Mouse (Mus musculus) embryonic facial prominence, embryonic 13.5 days (tissue): ENCODE measurements around the gene Scarb1. TPM values are rescaled to one million over a fixed set of nuclear protein-coding genes. Genes with fewer than 3 reads are reported as not detected.

Experiments used
- ATAC-seq: fragments of 200-750 bp; cut with Nextera tagmentation; 2 replicates; pipeline ENCODE4 v1.8.0; 2017; ENCODE audit warnings: low read depth; ENCODE audit not compliant: insufficient number of reproducible peaks, insufficient read depth, low FRiP score, low TSS enrichment
- H3K27ac ChIP-seq: fragments of 300-500 bp; sonication (generic); 2 replicates; pipeline ENCODE4 v1.5.1; 2015; ENCODE audit warnings: moderate library complexity, mild to moderate bottlenecking, inconsistent platforms
- H3K27me3 ChIP-seq: fragments of 300-500 bp; sonication (generic); 2 replicates; pipeline ENCODE4 v1.6.1; 2015; ENCODE audit warnings: mild to moderate bottlenecking, inconsistent platforms
- H3K36me3 ChIP-seq: fragments of 300-500 bp; sonication (generic); 2 replicates; pipeline ENCODE4 v1.6.1; 2015; ENCODE audit warnings: mild to moderate bottlenecking, inconsistent platforms
- H3K4me1 ChIP-seq: fragments of 300-500 bp; sonication (generic); 2 replicates; pipeline ENCODE4 v1.6.1; 2015; ENCODE audit warnings: inconsistent platforms
- H3K4me2 ChIP-seq: fragments of 300-500 bp; sonication (generic); 2 replicates; pipeline ENCODE4 v1.6.1; 2015; ENCODE audit warnings: moderate library complexity, mild to moderate bottlenecking, inconsistent platforms
- H3K4me3 ChIP-seq: fragments of 300-500 bp; sonication (generic); 2 replicates; pipeline ENCODE4 v1.5.1; 2015; ENCODE audit warnings: mild to moderate bottlenecking, inconsistent platforms
- H3K9ac ChIP-seq: fragments of 300-500 bp; sonication (generic); 2 replicates; pipeline ENCODE4 v1.6.1; 2015; ENCODE audit warnings: mild to moderate bottlenecking, inconsistent platforms
- H3K9me3 ChIP-seq: fragments of 300-500 bp; sonication (generic); 2 replicates; pipeline ENCODE4 v1.6.1; 2016; ENCODE audit warnings: inconsistent platforms
- WGBS: fragments of 180-500 bp; shearing (Covaris S2); methylation state at CpG from one replicate; pipeline ENCODE4 v1.1.7; 2015; ENCODE audit warnings: mixed read lengths; 5-methylcytosine and 5-hydroxymethylcytosine counted together
- polyA plus RNA-seq: library from polyadenylated mRNA; unstranded; fragments of >200 nt; fragmentation: Nextera tagmentation; extraction: Ambion mirVana; gene quantifications from 2 replicates; pipeline ENCODE4 v1.2.1, GENCODE M21; 2015

Scarb1 gene
- polyA plus RNA-seq, 1 experiment from 2014 or later: 55.6 TPM

GRCm38 (mm10) chr5:125327596-125328385 is 13.1 kb downstream of the Scarb1 start:
- H3K36me3 ChIP-seq: no peaks in the 10 kb centered on the region
- peak overlapping the region; percentile 53 for H3K4me2 ChIP-seq
- H3K4me3 ChIP-seq: peak overlapping the region; percentile 37
- peak overlapping the region; percentile 32; the same call in 1 of the 2 replicates for H3K9ac ChIP-seq
- ATAC-seq: peak; percentile 48; the same call in 1 of the 2 replicates
- peaks cover 24% of the 10 kb centered on the region for H3K4me1 ChIP-seq
- H3K27me3 ChIP-seq: no peaks in the 10 kb centered on the region
- WGBS: 61% methylated on average over 18 of the region's 18 CpGs
- H3K9me3 ChIP-seq: no peaks in the 10 kb centered on the region
- no peak overlapping the region for H3K27ac ChIP-seq

- Histone ChIP-seq H3K4me1 (peaks cover 16% of the 10 kb centered on the region), H3K27ac (no peak overlapping the region), H3K27me3 (no peaks in the 10 kb centered on the region), H3K36me3 (no peaks in the 10 kb centered on the region), H3K9ac (no peak overlapping the region), H3K9me3 (no peaks in the 10 kb centered on the region), H3K4me2 (no peak overlapping the region), H3K4me3 (no peak overlapping the region)
- no peak for ATAC-seq
- WGBS: 87% methylated on average over 8 of the region's 8 CpGs
Measured at GRCm38 (mm10) chr5:125326351-125326750, 14.5 kb downstream of the Scarb1 start.

- Histone ChIP-seq H3K9ac (no peak overlapping the region), H3K4me2 (no peak overlapping the region), H3K27ac (no peak overlapping the region), H3K27me3 (no peaks in the 10 kb centered on the region), H3K4me1 (peaks cover 12% of the 10 kb centered on the region), H3K4me3 (no peak overlapping the region), H3K9me3 (no peaks in the 10 kb centered on the region), H3K36me3 (no peaks in the 10 kb centered on the region)
- no peak for ATAC-seq
- 79% methylated on average over 11 of the region's 11 CpGs for WGBS
Measured at GRCm38 (mm10) chr5:125325931-125326330, 15.0 kb downstream of the Scarb1 start.

GRCm38 (mm10) chr5:125325285-125325684 is 15.6 kb downstream of the Scarb1 start:
- Histone ChIP-seq H3K4me1 (peaks cover 11% of the 10 kb centered on the region; the same call in 1 of the 2 replicates), H3K9ac (no peak overlapping the region), H3K4me2 (no peak overlapping the region), H3K4me3 (no peak overlapping the region), H3K27me3 (no peaks in the 10 kb centered on the region), H3K9me3 (no peaks in the 10 kb centered on the region), H3K27ac (no peak overlapping the region), H3K36me3 (no peaks in the 10 kb centered on the region)
- WGBS: 88% methylated on average over 4 of the region's 4 CpGs
- no peak for ATAC-seq

GRCm38 (mm10) chr5:125323939-125324480 is 16.9 kb downstream of the Scarb1 start:
- H3K27ac ChIP-seq: no peak overlapping the region
- 74% methylated on average over 7 of the region's 7 CpGs for WGBS
- ATAC-seq: no peak

GRCm38 (mm10) chr5:125323128-125323527 is 17.8 kb downstream of the Scarb1 start:
- no peak overlapping the region for H3K4me3 ChIP-seq
- H3K36me3 ChIP-seq: no peaks in the 10 kb centered on the region
- peaks cover 16% of the 10 kb centered on the region; the same call in 1 of the 2 replicates for H3K4me1 ChIP-seq
- no peak overlapping the region for H3K9ac ChIP-seq
- no peaks in the 10 kb centered on the region for H3K27me3 ChIP-seq
- H3K27ac ChIP-seq: no peak overlapping the region
- no peaks in the 10 kb centered on the region for H3K9me3 ChIP-seq
- 86% methylated on average over 6 of the region's 6 CpGs for WGBS
- no peak overlapping the region for H3K4me2 ChIP-seq
- no peak for ATAC-seq

More at GRCm38 (mm10) chr5:125323939-125324480, 16.9 kb downstream of the Scarb1 start:
- Histone ChIP-seq H3K9ac (no peak overlapping the region), H3K36me3 (no peaks in the 10 kb centered on the region), H3K4me1 (peaks cover 16% of the 10 kb centered on the region; the same call in 1 of the 2 replicates), H3K9me3 (no peaks in the 10 kb centered on the region), H3K4me3 (no peak overlapping the region), H3K27me3 (no peaks in the 10 kb centered on the region), H3K4me2 (no peak overlapping the region)

GRCm38 (mm10) chr5:125321836-125322235 is 19.1 kb downstream of the Scarb1 start:
- Histone ChIP-seq H3K9me3 (no peaks in the 10 kb centered on the region), H3K27me3 (no peaks in the 10 kb centered on the region), H3K9ac (no peak overlapping the region), H3K4me3 (no peak overlapping the region), H3K36me3 (no peaks in the 10 kb centered on the region), H3K4me2 (no peak overlapping the region), H3K27ac (no peak overlapping the region), H3K4me1 (peaks cover 16% of the 10 kb centered on the region; the same call in 1 of the 2 replicates)
- WGBS: 74% methylated on average over 3 of the region's 3 CpGs
- no peak for ATAC-seq

- WGBS: 74% methylated on average over 16 of the region's 16 CpGs
- Histone ChIP-seq H3K27me3 (no peaks in the 10 kb centered on the region), H3K9ac (no peak overlapping the region), H3K36me3 (no peaks in the 10 kb centered on the region), H3K27ac (peak overlapping the region; percentile 8; the same call in 1 of the 2 replicates), H3K4me1 (peaks cover 12% of the 10 kb centered on the region; the same call in 1 of the 2 replicates), H3K9me3 (no peaks in the 10 kb centered on the region), H3K4me2 (no peak overlapping the region), H3K4me3 (no peak overlapping the region)
- ATAC-seq: no peak
Measured at GRCm38 (mm10) chr5:125319057-125319800, 21.7 kb downstream of the Scarb1 start.

- no peak overlapping the region for H3K4me3 ChIP-seq
- no peak overlapping the region for H3K27ac ChIP-seq
- H3K27me3 ChIP-seq: no peaks in the 10 kb centered on the region
- ATAC-seq: no peak
- 92% methylated on average over 8 of the region's 8 CpGs for WGBS
- H3K4me2 ChIP-seq: no peak overlapping the region
- H3K9ac ChIP-seq: no peak overlapping the region
- peaks cover 11% of the 10 kb centered on the region; the same call in 1 of the 2 replicates for H3K4me1 ChIP-seq
- H3K9me3 ChIP-seq: no peaks in the 10 kb centered on the region
- no peaks in the 10 kb centered on the region for H3K36me3 ChIP-seq
Measured at GRCm38 (mm10) chr5:125317953-125318352, 22.9 kb downstream of the Scarb1 start.

GRCm38 (mm10) chr5:125317296-125317695 is 23.6 kb downstream of the Scarb1 start:
- WGBS: 86% methylated on average over 7 of the region's 7 CpGs
- Histone ChIP-seq H3K36me3 (no peaks in the 10 kb centered on the region), H3K4me1 (peaks cover 11% of the 10 kb centered on the region; the same call in 1 of the 2 replicates)

GRCm38 (mm10) chr5:125316771-125317170 is 24.1 kb downstream of the Scarb1 start:
- H3K4me2 ChIP-seq: no peak overlapping the region
- H3K9ac ChIP-seq: no peak overlapping the region
- no peak for ATAC-seq
- no peaks in the 10 kb centered on the region for H3K9me3 ChIP-seq
- WGBS: 84% methylated on average over 2 of the region's 2 CpGs
- peaks cover 11% of the 10 kb centered on the region; the same call in 1 of the 2 replicates for H3K4me1 ChIP-seq
- no peaks in the 10 kb centered on the region for H3K27me3 ChIP-seq
- H3K27ac ChIP-seq: no peak overlapping the region
- H3K4me3 ChIP-seq: no peak overlapping the region
- H3K36me3 ChIP-seq: no peaks in the 10 kb centered on the region

More at GRCm38 (mm10) chr5:125317296-125317695, 23.6 kb downstream of the Scarb1 start:
- H3K9ac ChIP-seq: no peak overlapping the region
- no peak overlapping the region for H3K27ac ChIP-seq
- H3K4me2 ChIP-seq: no peak overlapping the region
- H3K4me3 ChIP-seq: no peak overlapping the region
- H3K9me3 ChIP-seq: no peaks in the 10 kb centered on the region
- no peaks in the 10 kb centered on the region for H3K27me3 ChIP-seq
- no peak for ATAC-seq
